Mouse (Mus musculus): Measurements from ENCODE around the gene Fundc1.

DNA sequence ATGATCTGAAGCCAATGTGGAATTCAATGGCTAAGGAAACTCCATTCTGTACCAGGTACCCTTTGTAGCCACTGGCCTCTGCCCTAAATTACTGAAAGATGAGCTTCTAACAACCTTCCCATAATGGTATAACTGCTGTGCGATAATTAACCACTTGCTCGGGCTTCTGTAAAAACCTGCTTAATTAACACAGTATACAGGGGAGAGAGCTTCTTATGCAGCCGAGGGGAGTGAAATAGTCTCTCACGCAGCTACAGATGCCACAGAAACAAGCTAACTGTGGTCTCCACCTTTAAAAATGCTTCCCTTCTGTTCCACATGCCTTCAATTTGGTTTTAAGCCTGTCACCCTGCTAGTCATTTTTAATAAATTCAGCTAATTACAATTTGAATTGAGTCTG is 17.6 kb downstream of the Fundc1 start:
- no peak for TF ChIP-seq CTCF (IDR thresholded peaks at IDR 0.05)
- TF ChIP-seq EP300 (IDR thresholded peaks at IDR 0.05) = no peak

Data from lung, postnatal 0 days (tissue).